Mouse (Mus musculus): ENCODE data around the gene Exosc5. TPM values are rescaled to one million over a fixed set of nuclear protein-coding genes. Genes with fewer than 3 reads are reported as not detected.

Exosc5 gene
- polyA plus RNA-seq, 1 experiment from 2014 or later, result 75.6 TPM

DNA sequence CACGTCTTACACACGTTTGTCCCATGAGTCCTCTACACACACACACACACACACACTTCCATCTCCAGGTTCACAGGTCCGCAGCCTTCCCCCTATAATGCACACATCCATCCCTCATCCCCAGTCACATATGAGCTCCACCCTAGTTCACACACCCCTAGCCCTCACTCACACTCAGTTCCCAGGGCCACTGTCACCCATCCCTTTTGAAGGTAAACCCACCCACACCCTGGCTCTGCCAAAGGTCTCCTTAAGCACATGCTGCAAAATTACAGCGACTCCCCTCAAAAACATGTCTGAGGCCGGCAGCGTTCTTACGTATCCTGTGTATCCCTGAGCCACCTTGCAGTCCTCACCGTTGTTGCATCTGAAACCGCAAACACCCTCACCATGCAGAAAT, 15.3 kb downstream of the Exosc5 start:
- no peak overlapping the region for H3K27ac ChIP-seq
- H3K4me1 ChIP-seq (replicated peaks), result peaks cover 8% of the 10 kb centered on the region
- H3K27me3 ChIP-seq (ENCODE audit: insufficient read depth, poor library complexity, severe bottlenecking), result peaks cover 56% of the 10 kb centered on the region
- peak overlapping the region; percentile 46 for H3K4me3 ChIP-seq
- DNase-seq (ENCODE audit: low spot score), result no peak
- peaks cover 3% of the 10 kb centered on the region; the same call in 1 of the 2 replicates for H3K9me3 ChIP-seq
- 25% methylated on average over 9 of the region's 9 CpGs for WGBS
- peaks cover 7% of the 10 kb centered on the region for H3K36me3 ChIP-seq

DNA sequence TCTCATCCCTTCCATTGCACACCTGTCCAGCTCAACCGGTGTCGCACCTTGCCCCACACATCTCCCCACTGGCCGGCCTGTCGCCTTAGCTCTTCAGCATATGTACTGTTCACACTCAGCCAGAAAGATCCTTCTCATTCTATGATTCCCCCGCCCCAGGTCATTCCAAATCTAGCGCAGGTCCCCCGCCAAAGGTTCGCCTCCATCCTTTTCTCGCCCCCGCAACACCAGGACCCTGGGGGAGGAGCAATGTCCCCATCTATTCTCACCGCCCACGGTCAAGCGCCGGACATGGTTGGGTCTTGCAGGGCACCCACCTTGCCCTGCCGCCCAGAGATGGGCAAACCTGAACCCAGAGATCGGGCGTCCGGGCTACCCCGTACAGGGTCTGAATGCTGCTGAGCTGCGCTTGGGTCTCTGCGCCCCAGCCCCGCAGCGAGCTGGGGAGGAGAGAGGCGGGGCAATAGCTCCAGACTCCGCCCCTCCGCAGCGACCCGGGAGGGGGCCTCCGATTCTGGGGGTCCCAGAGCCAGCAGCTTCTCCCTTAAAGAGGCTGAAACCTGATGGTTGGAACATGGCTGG, 15.8 kb downstream of the Exosc5 start, which contains the start of gene Tmem91:
Gene Tmem91 (minus strand): TSS at position 448 of the 582 bp plus-strand sequence.
- 3% methylated on average over 29 of the region's 29 CpGs for WGBS
- Histone ChIP-seq H3K36me3 (0 out of 2 replicates have a peak, but pooled peaks cover 3% of the 10 kb centered on the region), H3K27me3 (ENCODE audit: insufficient read depth, poor library complexity, severe bottlenecking) (peaks cover 61% of the 10 kb centered on the region), H3K4me3 (peak within 1 kb of the TSS; percentile 46), H3K9me3 (peaks cover 3% of the 10 kb centered on the region; the same call in 1 of the 2 replicates), H3K27ac (no peak within 1 kb of the TSS), H3K4me1 (replicated peaks) (peaks cover 8% of the 10 kb centered on the region)
- no peak for DNase-seq (ENCODE audit: low spot score)

DNA sequence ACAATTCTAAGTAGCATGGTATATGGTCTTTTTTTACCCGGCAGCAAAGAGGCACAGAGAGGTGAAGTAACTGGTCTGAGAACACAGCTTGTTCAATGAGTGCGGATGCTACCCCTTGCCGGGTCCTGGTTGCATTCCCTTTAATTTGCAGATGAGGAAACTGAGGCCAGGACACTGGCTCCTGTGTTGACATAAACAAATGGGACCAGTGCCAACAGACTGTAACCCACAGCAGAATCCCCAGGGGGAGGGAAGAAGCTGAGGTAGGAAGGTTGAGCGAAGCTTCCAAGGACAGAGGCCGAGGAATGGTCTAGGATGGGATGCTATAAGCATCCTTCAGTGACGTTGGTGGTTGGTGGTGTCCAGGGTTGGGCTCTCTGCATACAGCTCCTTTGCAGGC, 16.4 kb downstream of the Exosc5 start:
- no peak for DNase-seq (ENCODE audit: low spot score)
- peaks cover 61% of the 10 kb centered on the region for H3K27me3 ChIP-seq (ENCODE audit: insufficient read depth, poor library complexity, severe bottlenecking)
- 41% methylated on average over 6 of the region's 6 CpGs for WGBS
- H3K9me3 ChIP-seq, result peaks cover 3% of the 10 kb centered on the region; the same call in 1 of the 2 replicates
- no peak overlapping the region for H3K27ac ChIP-seq
- 0 out of 2 replicates have a peak, but pooled peaks cover 3% of the 10 kb centered on the region for H3K36me3 ChIP-seq
- peaks cover 13% of the 10 kb centered on the region for H3K4me1 ChIP-seq (replicated peaks)
- H3K4me3 ChIP-seq, result peak overlapping the region; percentile 46; the same call in 1 of the 2 replicates

DNA sequence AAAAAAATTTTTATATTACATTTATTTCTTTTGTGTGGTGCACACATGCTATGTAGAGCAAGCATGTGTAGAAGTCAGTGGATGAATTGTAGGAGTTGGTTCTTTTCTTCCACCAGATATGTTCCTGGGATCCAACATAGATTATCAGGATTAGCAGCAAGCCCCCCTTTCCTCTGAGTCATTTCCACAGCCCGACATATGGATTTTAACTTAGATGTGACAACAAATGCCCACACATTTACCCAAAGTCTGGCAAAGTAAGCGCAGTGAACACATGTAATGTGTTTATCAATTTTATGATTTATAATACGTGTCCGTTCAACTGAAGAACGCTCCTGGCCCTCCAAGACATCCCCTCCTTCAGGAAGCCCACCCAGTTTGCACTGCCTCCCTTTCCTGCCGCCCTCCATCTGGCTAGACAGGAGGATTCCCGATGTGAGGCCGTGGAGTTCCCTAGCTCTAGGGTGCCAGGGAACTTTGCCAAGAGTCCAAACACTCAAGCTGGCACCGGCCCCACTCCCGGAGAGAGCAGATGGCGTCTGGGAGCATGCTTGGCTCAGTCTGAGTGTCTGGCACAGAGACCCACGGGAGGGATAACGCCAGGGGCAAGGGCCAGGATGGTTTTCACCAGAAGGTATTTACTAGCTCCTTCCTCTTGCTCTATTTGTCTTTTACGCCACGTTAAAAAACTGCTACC, 17.3 kb downstream of the Exosc5 start:
- no peak overlapping the region for H3K27ac ChIP-seq
- no peaks in the 10 kb centered on the region for H3K36me3 ChIP-seq
- peaks cover 20% of the 10 kb centered on the region for H3K4me1 ChIP-seq (replicated peaks)
- H3K9me3 ChIP-seq, result peaks cover 3% of the 10 kb centered on the region; the same call in 1 of the 2 replicates
- peaks cover 61% of the 10 kb centered on the region for H3K27me3 ChIP-seq (ENCODE audit: insufficient read depth, poor library complexity, severe bottlenecking)
- no peak for DNase-seq (ENCODE audit: low spot score)
- H3K4me3 ChIP-seq, result no peak overlapping the region
- 82% methylated on average over 15 of the region's 15 CpGs for WGBS

DNA sequence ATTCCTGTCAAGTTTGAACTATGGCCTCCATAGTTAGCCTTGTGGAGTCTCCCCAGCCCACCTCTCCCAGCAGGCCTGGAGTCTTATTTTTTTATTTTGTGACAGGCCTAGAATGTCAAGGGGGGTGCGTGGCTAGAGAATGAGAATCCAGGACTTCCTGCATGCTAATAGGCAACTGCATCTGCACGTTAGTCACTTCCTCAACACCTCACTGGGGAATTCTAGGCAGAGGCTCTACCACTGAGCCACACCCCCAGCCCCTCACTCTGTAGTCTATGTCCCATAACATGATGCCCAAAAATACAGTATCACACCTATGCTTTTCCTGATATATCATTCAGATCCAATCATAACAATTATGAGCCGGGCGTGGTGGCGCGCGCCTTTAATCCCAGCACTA, 18.0 kb downstream of the Exosc5 start:
- no peak overlapping the region for H3K27ac ChIP-seq
- DNase-seq (ENCODE audit: low spot score), result no peak
- 94% methylated on average over 7 of the region's 7 CpGs for WGBS
- H3K4me1 ChIP-seq (replicated peaks), result peaks cover 26% of the 10 kb centered on the region
- H3K36me3 ChIP-seq, result no peaks in the 10 kb centered on the region
- H3K4me3 ChIP-seq, result no peak overlapping the region
- peaks cover 3% of the 10 kb centered on the region; the same call in 1 of the 2 replicates for H3K9me3 ChIP-seq
- peaks cover 61% of the 10 kb centered on the region for H3K27me3 ChIP-seq (ENCODE audit: insufficient read depth, poor library complexity, severe bottlenecking)

DNA sequence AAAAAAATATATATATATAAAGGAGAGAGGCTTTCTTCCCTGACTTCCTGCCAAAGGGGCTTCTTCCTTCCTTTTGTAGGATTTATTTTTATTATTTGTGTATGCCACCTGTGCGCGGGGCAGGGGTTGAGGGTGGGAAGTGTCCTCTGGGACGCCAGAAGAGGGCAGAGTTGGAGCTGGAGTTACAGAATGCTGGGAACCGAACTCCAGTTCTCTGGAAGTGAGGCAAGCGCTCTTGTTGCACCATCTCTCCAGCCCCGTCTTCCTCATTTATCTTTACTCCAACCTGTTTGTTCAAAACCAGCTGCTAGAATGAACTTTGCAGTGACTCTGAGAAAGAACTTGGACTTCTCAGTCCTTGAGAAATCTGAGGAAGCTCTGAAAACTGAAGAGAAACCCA, 21.0 kb downstream of the Exosc5 start:
- 12% methylated on average over 6 of the region's 6 CpGs for WGBS
- H3K27ac ChIP-seq, result peak overlapping the region; percentile 96
- DNase-seq (ENCODE audit: low spot score), result no peak

DNA sequence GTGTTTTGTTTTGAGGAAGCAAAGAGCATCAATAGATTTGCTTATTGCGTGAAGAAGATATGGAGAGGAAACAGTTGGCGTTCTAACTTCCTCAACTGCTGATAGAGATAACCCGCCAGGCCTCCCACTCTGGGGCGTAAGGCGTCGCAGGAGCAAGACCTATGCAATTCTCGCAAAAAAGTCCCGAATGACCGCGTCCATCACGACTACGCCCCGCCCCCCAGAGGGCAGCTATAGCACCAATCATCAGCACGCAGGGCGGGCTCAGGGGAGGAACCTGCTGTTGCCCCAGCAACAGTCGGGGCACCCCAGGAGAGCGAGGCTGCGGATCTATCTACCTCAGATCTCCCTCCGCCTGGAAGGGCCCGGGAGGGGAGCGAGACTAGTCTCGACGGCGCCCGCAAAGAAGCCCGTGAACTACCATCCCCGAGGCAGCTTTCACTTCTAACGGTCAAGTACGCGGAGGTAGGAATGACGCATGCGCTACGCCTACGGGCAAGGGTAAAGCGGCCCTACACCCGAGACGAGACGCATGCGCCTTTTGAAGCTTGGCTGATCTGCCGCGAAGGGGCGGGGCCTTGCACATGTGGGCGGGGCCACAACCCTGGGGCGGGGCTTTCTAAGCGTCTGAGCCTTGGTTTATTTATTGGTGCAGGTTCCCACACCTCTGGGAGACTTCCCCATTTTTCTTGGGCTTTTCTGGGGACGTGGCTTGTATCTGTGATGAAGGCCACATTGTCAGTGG, 21.7 kb downstream of the Exosc5 start, which contains the start of gene B9d2:
Gene B9d2 (plus strand): TSS at position 267 of the 745 bp plus-strand sequence.
- Histone ChIP-seq H3K4me1 (replicated peaks) (peaks cover 29% of the 10 kb centered on the region), H3K27me3 (ENCODE audit: insufficient read depth, poor library complexity, severe bottlenecking) (peaks cover 47% of the 10 kb centered on the region), H3K27ac (peak within 1 kb of the TSS; percentile 96), H3K4me3 (peak within 1 kb of the TSS; percentile 67), H3K9me3 (no peaks in the 10 kb centered on the region), H3K36me3 (peaks cover 17% of the 10 kb centered on the region; the same call in 1 of the 2 replicates)
- peak; percentile 95 for DNase-seq (ENCODE audit: low spot score)
- WGBS, result under 1% methylated on average over 46 of the region's 46 CpGs

More for the DNA sequence above, 21.0 kb downstream of the Exosc5 start:
- Histone ChIP-seq H3K36me3 (peaks cover 16% of the 10 kb centered on the region; the same call in 1 of the 2 replicates), H3K4me1 (replicated peaks) (peaks cover 27% of the 10 kb centered on the region), H3K4me3 (peak overlapping the region; percentile 67), H3K27me3 (ENCODE audit: insufficient read depth, poor library complexity, severe bottlenecking) (peaks cover 47% of the 10 kb centered on the region), H3K9me3 (no peaks in the 10 kb centered on the region)

DNA sequence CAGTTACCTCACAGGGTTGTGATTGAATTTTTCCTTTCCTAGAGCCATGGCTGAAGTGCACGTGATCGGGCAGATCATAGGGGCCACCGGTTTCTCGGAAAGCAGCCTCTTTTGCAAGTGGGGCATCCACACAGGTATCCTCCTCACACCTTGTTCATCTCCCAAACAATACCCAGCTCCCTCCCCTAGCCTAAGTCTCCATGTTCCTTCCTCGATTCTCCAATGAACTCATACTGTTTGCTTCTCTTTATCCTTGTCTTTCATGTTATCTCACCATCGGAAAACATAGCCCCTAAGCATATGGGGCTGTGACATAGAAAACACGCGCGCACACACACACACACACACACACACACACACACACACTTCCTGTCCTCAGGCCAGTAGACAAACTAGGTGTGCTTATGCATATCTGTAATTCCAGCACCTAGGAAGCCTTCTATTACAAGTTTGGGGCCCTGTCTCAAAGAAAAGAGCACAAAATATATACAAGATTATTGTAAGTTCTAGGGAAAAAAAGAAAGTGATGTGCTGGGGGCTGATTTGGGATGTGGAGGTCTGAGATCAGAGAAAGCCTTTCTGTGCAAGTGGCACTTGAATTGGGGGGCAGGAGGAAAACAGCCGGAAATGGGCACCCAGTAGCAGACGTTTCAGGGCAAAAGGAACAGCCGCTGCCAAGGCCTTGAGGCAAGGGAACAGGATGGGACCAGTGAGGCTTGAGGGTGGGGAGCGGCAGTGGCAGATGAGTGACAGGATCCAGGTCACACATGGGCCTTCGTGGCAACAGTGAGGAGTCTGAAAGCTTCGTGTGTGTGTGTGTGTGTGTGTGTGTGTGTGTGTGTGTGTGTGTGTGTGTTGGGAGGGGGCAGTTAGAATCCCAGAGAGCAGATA, 22.6 kb downstream of the Exosc5 start:
- H3K27me3 ChIP-seq (ENCODE audit: insufficient read depth, poor library complexity, severe bottlenecking), result peaks cover 47% of the 10 kb centered on the region
- WGBS, result 65% methylated on average over 15 of the region's 15 CpGs
- H3K4me3 ChIP-seq, result peak overlapping the region; percentile 67
- no peak for DNase-seq (ENCODE audit: low spot score)
- H3K4me1 ChIP-seq (replicated peaks), result peaks cover 38% of the 10 kb centered on the region
- H3K36me3 ChIP-seq, result peaks cover 22% of the 10 kb centered on the region
- H3K9me3 ChIP-seq, result no peaks in the 10 kb centered on the region
- no peak overlapping the region for H3K27ac ChIP-seq

DNA sequence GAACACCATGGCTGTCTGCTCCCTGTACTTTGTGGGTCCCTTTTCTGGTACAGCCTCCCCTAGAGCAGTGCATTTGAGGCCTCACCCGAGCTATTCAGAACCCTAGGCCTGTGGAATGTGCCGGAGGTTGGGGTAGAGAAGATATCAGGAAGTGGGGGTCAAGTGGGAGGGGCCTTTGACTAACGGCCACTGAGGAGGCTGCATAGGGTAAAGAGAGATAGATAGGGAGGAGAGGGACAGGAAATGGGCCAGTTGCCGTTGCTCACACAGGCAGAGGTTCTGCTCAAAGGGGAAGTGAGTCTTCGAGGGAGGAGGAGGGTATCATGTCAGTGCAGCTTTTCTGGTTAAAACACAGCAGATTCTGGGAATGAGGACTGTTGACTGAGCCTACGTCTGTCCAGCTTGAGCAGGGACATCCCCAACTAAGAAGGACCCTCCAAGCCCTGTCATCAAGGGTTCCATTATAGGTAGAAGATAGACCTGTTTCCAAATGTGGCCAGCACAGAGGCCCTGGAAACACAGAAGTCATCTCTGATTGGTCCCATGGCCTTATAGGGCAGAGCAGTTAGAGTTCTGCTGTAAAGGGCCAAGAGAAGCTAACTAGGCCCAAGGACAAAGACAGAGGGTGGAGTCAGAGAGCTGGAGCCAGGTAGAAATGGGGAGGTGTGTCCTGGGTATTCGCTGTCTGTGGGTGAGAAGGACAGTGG, 24.7 kb downstream of the Exosc5 start:
- Histone ChIP-seq H3K4me1 (replicated peaks) (peaks cover 59% of the 10 kb centered on the region), H3K27me3 (ENCODE audit: insufficient read depth, poor library complexity, severe bottlenecking) (peaks cover 54% of the 10 kb centered on the region), H3K4me3 (no peak overlapping the region), H3K9me3 (no peaks in the 10 kb centered on the region), H3K27ac (no peak overlapping the region), H3K36me3 (peaks cover 22% of the 10 kb centered on the region)
- no peak for DNase-seq (ENCODE audit: low spot score)
- 67% methylated on average over 7 of the region's 7 CpGs for WGBS

DNA sequence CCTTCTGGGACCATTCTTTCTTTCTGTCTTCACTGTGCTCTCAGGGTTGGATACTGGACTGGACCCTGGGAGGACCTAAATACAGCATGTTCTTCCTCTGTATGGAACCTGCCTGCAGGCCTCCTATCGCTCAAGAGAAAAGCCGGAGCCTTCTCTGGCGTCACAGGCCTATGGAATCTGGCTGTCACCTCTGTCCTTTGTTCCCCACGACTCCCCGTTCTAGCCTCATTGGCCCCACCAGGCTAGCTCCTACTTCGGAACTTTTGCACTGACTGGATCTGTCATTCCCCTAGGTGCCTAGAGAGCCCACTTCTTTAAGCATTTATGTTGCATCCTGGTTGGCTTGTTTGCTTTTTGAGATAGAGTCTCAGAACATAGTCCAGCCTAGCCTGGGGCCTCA, 25.7 kb downstream of the Exosc5 start:
- WGBS, result 87% methylated on average over 6 of the region's 6 CpGs
- peaks cover 69% of the 10 kb centered on the region for H3K4me1 ChIP-seq (replicated peaks)
- DNase-seq (ENCODE audit: low spot score), result no peak

DNA sequence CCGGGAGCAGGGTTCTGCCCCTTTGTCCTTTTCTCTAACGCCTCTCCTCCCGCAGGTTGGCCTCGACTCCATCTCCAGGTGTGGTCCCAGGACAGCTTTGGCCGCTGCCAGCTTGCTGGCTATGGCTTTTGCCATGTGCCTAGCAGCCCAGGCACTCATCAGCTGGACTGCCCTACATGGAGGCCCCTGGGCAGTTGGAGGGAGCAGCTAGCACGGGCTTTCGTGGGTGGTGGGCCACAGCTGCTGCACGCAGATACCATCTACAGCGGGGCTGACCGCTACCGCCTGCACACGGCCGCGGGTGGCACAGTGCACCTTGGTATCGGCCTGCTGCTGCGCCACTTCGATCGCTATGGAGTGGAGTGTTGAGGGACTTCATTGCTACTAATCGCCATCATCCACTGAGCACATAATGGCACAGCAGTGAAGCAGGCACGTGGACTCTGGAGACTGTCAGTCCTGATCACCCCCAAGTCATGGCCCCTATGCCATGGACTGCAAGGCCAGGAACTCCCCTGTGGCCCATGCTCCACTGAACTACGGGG, 27.0 kb downstream of the Exosc5 start:
- WGBS, result 73% methylated on average over 21 of the region's 21 CpGs
- H3K27ac ChIP-seq, result no peak overlapping the region
- peak overlapping the region; percentile 66; the same call in 1 of the 2 replicates for H3K4me3 ChIP-seq
- no peaks in the 10 kb centered on the region for H3K9me3 ChIP-seq
- H3K4me1 ChIP-seq (replicated peaks), result peaks cover 60% of the 10 kb centered on the region
- H3K36me3 ChIP-seq, result peaks cover 22% of the 10 kb centered on the region
- DNase-seq (ENCODE audit: low spot score), result no peak
- peaks cover 66% of the 10 kb centered on the region for H3K27me3 ChIP-seq (ENCODE audit: insufficient read depth, poor library complexity, severe bottlenecking)

More for the DNA sequence above, 25.7 kb downstream of the Exosc5 start:
- H3K4me3 ChIP-seq, result no peak overlapping the region
- no peak overlapping the region for H3K27ac ChIP-seq
- H3K27me3 ChIP-seq (ENCODE audit: insufficient read depth, poor library complexity, severe bottlenecking), result peaks cover 54% of the 10 kb centered on the region
- H3K9me3 ChIP-seq, result no peaks in the 10 kb centered on the region
- H3K36me3 ChIP-seq, result peaks cover 22% of the 10 kb centered on the region

All from hindbrain, embryonic 10.5 days (tissue).